Mouse (Mus musculus): ENCODE results near the gene Matn4. TPM values are rescaled to one million over a fixed set of nuclear protein-coding genes. Genes with fewer than 3 reads are reported as not detected.

Gene Matn4
- polyA plus RNA-seq (2012; rRNA removed): 7.2 and 8.0 TPM in 2 replicates

GRCm38 (mm10) chr2:164405060-164405459 lies at the start of gene Matn4:
Gene Matn4, minus strand, starts transcription at chr2:164405160.

GRCm38 (mm10) chr2:164443460-164444000 lies 38.6 kb upstream of the Matn4 start, which contains the start of gene Sdc4:
Gene Sdc4, minus strand, starts transcription at chr2:164443887.

GRCm38 (mm10) chr2:164402906-164403305 lies 2.1 kb downstream of the Matn4 start, which contains the start of gene Rbpjl:
Gene Rbpjl, plus strand, starts transcription at chr2:164403141.

GRCm38 (mm10) chr2:164389020-164389419 lies 15.9 kb downstream of the Matn4 start, which contains the start of gene Slpi:
Gene Slpi, minus strand, starts transcription at chr2:164389095.

Other genes with a start within 250 kb of the Matn4 start
- gene Kcns1, start 234.0 kb downstream of the Matn4 start, polyA plus RNA-seq (2012; rRNA removed): 3.9 and 4.0 TPM in 2 replicates
- gene Wfdc5, start 222.4 kb downstream of the Matn4 start, polyA plus RNA-seq (2012; rRNA removed): not detected in 2 replicates
- gene Wfdc12, start 214.6 kb downstream of the Matn4 start, polyA plus RNA-seq (2012; rRNA removed): not detected in 2 replicates
- gene Wfdc15a, start 205.0 kb downstream of the Matn4 start, polyA plus RNA-seq (2012; rRNA removed): not detected in 2 replicates
- gene Wfdc15b, start 183.5 kb downstream of the Matn4 start, polyA plus RNA-seq (2012; rRNA removed): not detected in 2 replicates
- not detected in 2 replicates for gene Svs2, start 166.7 kb downstream of the Matn4 start, polyA plus RNA-seq (2012; rRNA removed)
- not detected in 2 replicates for gene Svs3b, start 148.5 kb downstream of the Matn4 start, polyA plus RNA-seq (2012; rRNA removed)
- not detected in 2 replicates for gene Svs4, start 126.7 kb downstream of the Matn4 start, polyA plus RNA-seq (2012; rRNA removed)
- not detected in 2 replicates for gene Svs3a, start 115.9 kb downstream of the Matn4 start, polyA plus RNA-seq (2012; rRNA removed)
- not detected in 2 replicates for gene Svs6, start 88.4 kb downstream of the Matn4 start, polyA plus RNA-seq (2012; rRNA removed)
- not detected in 2 replicates for gene Svs5, start 72.4 kb downstream of the Matn4 start, polyA plus RNA-seq (2012; rRNA removed)
- gene Slpi, start 16.1 kb downstream of the Matn4 start, polyA plus RNA-seq (2012; rRNA removed): 0.16 and 0.70 TPM in 2 replicates
- 0.23 and 0.35 TPM in 2 replicates for gene Rbpjl, start 2.0 kb downstream of the Matn4 start, polyA plus RNA-seq (2012; rRNA removed)
- gene Sdc4, start 38.7 kb upstream of the Matn4 start, polyA plus RNA-seq (2012; rRNA removed): 4.0 and 5.1 TPM in 2 replicates
- 64.2 TPM in 2 replicates for gene Sys1, start 51.8 kb upstream of the Matn4 start, polyA plus RNA-seq (2012; rRNA removed)
- 9.1 and 11.2 TPM in 2 replicates for gene Gm20458, start 55.8 kb upstream of the Matn4 start, polyA plus RNA-seq (2012; rRNA removed)
- not detected in 2 replicates for gene Trp53tg5, start 68.6 kb upstream of the Matn4 start, polyA plus RNA-seq (2012; rRNA removed)
- 21.0 and 24.6 TPM in 2 replicates for gene Dbndd2, start 80.9 kb upstream of the Matn4 start, polyA plus RNA-seq (2012; rRNA removed)
- gene Pigt, start 92.4 kb upstream of the Matn4 start, polyA plus RNA-seq (2012; rRNA removed): 81.4 and 104 TPM in 2 replicates
- gene Wfdc2, start 157.3 kb upstream of the Matn4 start, polyA plus RNA-seq (2012; rRNA removed): 2.1 and 3.3 TPM in 2 replicates
- gene Spint3, start 168.3 kb upstream of the Matn4 start, polyA plus RNA-seq (2012; rRNA removed): not detected in 2 replicates
- 0.15 TPM in 1 of 2 replicates, not detected in the other for gene Wfdc6a, start 180.3 kb upstream of the Matn4 start, polyA plus RNA-seq (2012; rRNA removed)
- gene Eppin, start 188.4 kb upstream of the Matn4 start, polyA plus RNA-seq (2012; rRNA removed): not detected in 2 replicates
- gene Wfdc6b, start 208.4 kb upstream of the Matn4 start, polyA plus RNA-seq (2012; rRNA removed): not detected in 2 replicates
- not detected in 2 replicates for gene Wfdc8, start 208.5 kb upstream of the Matn4 start, polyA plus RNA-seq (2012; rRNA removed)
- not detected in 2 replicates for gene Wfdc16, start 233.6 kb upstream of the Matn4 start, polyA plus RNA-seq (2012; rRNA removed)

All from central nervous system, embryonic 18 days (tissue).